Mouse (Mus musculus): ENCODE data around the gene Cand2. TPM values are rescaled to one million over a fixed set of nuclear protein-coding genes. Genes with fewer than 3 reads are reported as not detected.

Cand2 gene
- polyA plus RNA-seq, 1 experiment, result 31.3 TPM

- peaks cover 16% of the 10 kb centered on the region for H3K36me3 ChIP-seq (ENCODE audit: control insufficient read depth, insufficient read depth)
Observed at GRCm38 (mm10) chr6:115807464-115808195, 33.3 kb downstream of the Cand2 start.

GRCm38 (mm10) chr6:115808196-115808487, 33.8 kb downstream of the Cand2 start:
- TF ChIP-seq SRF (IDR thresholded peaks at IDR 0.05; ENCODE audit: control insufficient read depth, insufficient read length, low read depth) (no peak), CEBPB (IDR thresholded peaks at IDR 0.05; ENCODE audit: insufficient read depth, poor library complexity, severe bottlenecking) (no peak), E2F4 (IDR thresholded peaks at IDR 0.05; ENCODE audit: insufficient read depth) (no peak), TCF12 (IDR thresholded peaks at IDR 0.05; ENCODE audit: insufficient read depth, poor library complexity, severe bottlenecking) (no peak), USF1 (IDR thresholded peaks at IDR 0.05; ENCODE audit: low read depth) (no peak), POLR2AphosphoS2 (IDR thresholded peaks at IDR 0.05; ENCODE audit: insufficient read length, low read depth) (no peak), TCF3 (IDR thresholded peaks at IDR 0.05; ENCODE audit: insufficient read length, low read depth) (no peak), MAX (IDR thresholded peaks at IDR 0.05; ENCODE audit: low read depth) (no peak), REST (IDR thresholded peaks at IDR 0.05; ENCODE audit: insufficient read depth, insufficient read length) (no peak), MYOD1 (IDR thresholded peaks at IDR 0.05; ENCODE audit: control insufficient read depth in 1 of 3, insufficient read length in 2 of 3, low read depth in 2 of 3) (no peak), POLR2A (IDR thresholded peaks at IDR 0.05; ENCODE audit: insufficient read length, low read depth) (no peak), MYOG (IDR thresholded peaks at IDR 0.05; ENCODE audit: control insufficient read depth in 1 of 3, insufficient read depth in 1 of 3, insufficient read length in 2 of 3, low read depth in 2 of 3) (no peak)
- Histone ChIP-seq H3K4me3 (peak overlapping the region; percentile 94), H3K79me2 (ENCODE audit: control insufficient read depth, insufficient read depth) (peaks cover 31% of the 10 kb centered on the region), H3K27me3 (ENCODE audit: control insufficient read depth, insufficient read depth, insufficient read length) (no peaks in the 10 kb centered on the region), H3K4me2 (ENCODE audit: low read depth) (peak overlapping the region; percentile 85), H3ac (ENCODE audit: control insufficient read depth, insufficient read length) (peak overlapping the region; percentile 22), H3K36me3 (ENCODE audit: control insufficient read depth, insufficient read depth) (peaks cover 15% of the 10 kb centered on the region)

More at GRCm38 (mm10) chr6:115807464-115808195, 33.3 kb downstream of the Cand2 start:
- Histone ChIP-seq H3K4me2 (ENCODE audit: low read depth) (peak overlapping the region; percentile 85), H3ac (ENCODE audit: control insufficient read depth, insufficient read length) (peak overlapping the region; percentile 22), H3K79me2 (ENCODE audit: control insufficient read depth, insufficient read depth) (peaks cover 31% of the 10 kb centered on the region), H3K4me3 (peak overlapping the region; percentile 94), H3K27me3 (ENCODE audit: control insufficient read depth, insufficient read depth, insufficient read length) (no peaks in the 10 kb centered on the region)
- TF ChIP-seq MYOD1 (IDR thresholded peaks at IDR 0.05; ENCODE audit: control insufficient read depth in 1 of 3, insufficient read length in 2 of 3, low read depth in 2 of 3), result no peak
- TF ChIP-seq REST (IDR thresholded peaks at IDR 0.05; ENCODE audit: insufficient read depth, insufficient read length), result no peak
- TF ChIP-seq USF1 (IDR thresholded peaks at IDR 0.05; ENCODE audit: low read depth), result no peak
- TF ChIP-seq E2F4 (IDR thresholded peaks at IDR 0.05; ENCODE audit: insufficient read depth), result no peak
- no peak for TF ChIP-seq MAX (IDR thresholded peaks at IDR 0.05; ENCODE audit: low read depth)
- TF ChIP-seq POLR2AphosphoS2 (IDR thresholded peaks at IDR 0.05; ENCODE audit: insufficient read length, low read depth), result peak; percentile 52
- no peak for TF ChIP-seq TCF12 (IDR thresholded peaks at IDR 0.05; ENCODE audit: insufficient read depth, poor library complexity, severe bottlenecking)
- TF ChIP-seq POLR2A (IDR thresholded peaks at IDR 0.05; ENCODE audit: insufficient read length, low read depth), result peak; percentile 49
- TF ChIP-seq SRF (IDR thresholded peaks at IDR 0.05; ENCODE audit: control insufficient read depth, insufficient read length, low read depth), result no peak
- TF ChIP-seq MYOG (IDR thresholded peaks at IDR 0.05; ENCODE audit: control insufficient read depth in 1 of 3, insufficient read depth in 1 of 3, insufficient read length in 2 of 3, low read depth in 2 of 3), result no peak
- TF ChIP-seq CEBPB (IDR thresholded peaks at IDR 0.05; ENCODE audit: insufficient read depth, poor library complexity, severe bottlenecking), result no peak
- TF ChIP-seq TCF3 (IDR thresholded peaks at IDR 0.05; ENCODE audit: insufficient read length, low read depth), result no peak

- no peaks in the 10 kb centered on the region for H3K27me3 ChIP-seq (ENCODE audit: control insufficient read depth, insufficient read depth, insufficient read length)
- no peak for TF ChIP-seq TCF12 (IDR thresholded peaks at IDR 0.05; ENCODE audit: insufficient read depth, poor library complexity, severe bottlenecking)
- peak; percentile 93 for TF ChIP-seq POLR2AphosphoS2 (IDR thresholded peaks at IDR 0.05; ENCODE audit: insufficient read length, low read depth)
- TF ChIP-seq E2F4 (IDR thresholded peaks at IDR 0.05; ENCODE audit: insufficient read depth), result no peak
- no peak for TF ChIP-seq USF1 (IDR thresholded peaks at IDR 0.05; ENCODE audit: low read depth)
- peak; percentile 89 for TF ChIP-seq POLR2A (IDR thresholded peaks at IDR 0.05; ENCODE audit: insufficient read length, low read depth)
- no peak for TF ChIP-seq MAX (IDR thresholded peaks at IDR 0.05; ENCODE audit: low read depth)
- peak in 1 of 3 experiments; percentile 4 for TF ChIP-seq MYOD1 (IDR thresholded peaks at IDR 0.05; ENCODE audit: control insufficient read depth in 1 of 3, insufficient read length in 2 of 3, low read depth in 2 of 3)
- peak within 1 kb of the TSS; percentile 22 for H3ac ChIP-seq (ENCODE audit: control insufficient read depth, insufficient read length)
- peak within 1 kb of the TSS; percentile 85 for H3K4me2 ChIP-seq (ENCODE audit: low read depth)
- peak within 1 kb of the TSS; percentile 94 for H3K4me3 ChIP-seq
- H3K79me2 ChIP-seq (ENCODE audit: control insufficient read depth, insufficient read depth), result peaks cover 31% of the 10 kb centered on the region
- peaks cover 14% of the 10 kb centered on the region for H3K36me3 ChIP-seq (ENCODE audit: control insufficient read depth, insufficient read depth)
Observed at GRCm38 (mm10) chr6:115808488-115809231, 34.3 kb downstream of the Cand2 start, which contains the start of gene Rpl32. TSS of gene Rpl32 (minus strand) at chr6:115808747.

GRCm38 (mm10) chr6:115811606-115812005, 37.3 kb downstream of the Cand2 start:
- Histone ChIP-seq H3K79me2 (ENCODE audit: control insufficient read depth, insufficient read depth) (peaks cover 18% of the 10 kb centered on the region), H3K36me3 (ENCODE audit: control insufficient read depth, insufficient read depth) (peaks cover 5% of the 10 kb centered on the region), H3K4me3 (no peak overlapping the region), H3K4me2 (ENCODE audit: low read depth) (no peak overlapping the region), H3ac (ENCODE audit: control insufficient read depth, insufficient read length) (no peak overlapping the region), H3K27me3 (ENCODE audit: control insufficient read depth, insufficient read depth, insufficient read length) (no peaks in the 10 kb centered on the region)
- TF ChIP-seq MYOD1 (IDR thresholded peaks at IDR 0.05; ENCODE audit: control insufficient read depth in 1 of 3, insufficient read length in 2 of 3, low read depth in 2 of 3) (no peak), USF1 (IDR thresholded peaks at IDR 0.05; ENCODE audit: low read depth) (no peak), TCF12 (IDR thresholded peaks at IDR 0.05; ENCODE audit: insufficient read depth, poor library complexity, severe bottlenecking) (no peak), TCF3 (IDR thresholded peaks at IDR 0.05; ENCODE audit: insufficient read length, low read depth) (no peak), MYOG (IDR thresholded peaks at IDR 0.05; ENCODE audit: control insufficient read depth in 1 of 3, insufficient read depth in 1 of 3, insufficient read length in 2 of 3, low read depth in 2 of 3) (no peak), CEBPB (IDR thresholded peaks at IDR 0.05; ENCODE audit: insufficient read depth, poor library complexity, severe bottlenecking) (no peak), MAX (IDR thresholded peaks at IDR 0.05; ENCODE audit: low read depth) (no peak), POLR2A (IDR thresholded peaks at IDR 0.05; ENCODE audit: insufficient read length, low read depth) (no peak), REST (IDR thresholded peaks at IDR 0.05; ENCODE audit: insufficient read depth, insufficient read length) (no peak), POLR2AphosphoS2 (IDR thresholded peaks at IDR 0.05; ENCODE audit: insufficient read length, low read depth) (no peak), SRF (IDR thresholded peaks at IDR 0.05; ENCODE audit: control insufficient read depth, insufficient read length, low read depth) (no peak), E2F4 (IDR thresholded peaks at IDR 0.05; ENCODE audit: insufficient read depth) (no peak)
